Mouse (Mus musculus) G1E (cell line): ENCODE results near the gene Pard3. TPM values are rescaled to one million over a fixed set of nuclear protein-coding genes. Genes with fewer than 3 reads are reported as not detected.

Experiments
- ATAC-seq: 2 replicates; pipeline ENCODE4 v1.8.0; 2016; ENCODE audit warnings: mild to moderate bottlenecking; ENCODE audit not compliant: insufficient number of reproducible peaks, poor library complexity, low FRiP score, severe bottlenecking; ENCODE audit errors: extremely low read depth
- DNase-seq: peaks from one replicate; pipeline ENCODE4 v3.0.0; 2012; ENCODE audit warnings: low spot score
- H3K27me3 ChIP-seq: 2 replicates; pipeline ENCODE4 v1.6.1; 2012; ENCODE audit warnings: mild to moderate bottlenecking, low read length, inconsistent platforms; ENCODE audit not compliant: insufficient read depth
- H3K36me3 ChIP-seq: replicated peaks from 2 replicates; pipeline ENCODE3; 2012; ENCODE audit warnings: mild to moderate bottlenecking, inconsistent platforms
- H3K4me1 ChIP-seq: 2 replicates; pipeline ENCODE4 v1.6.1; 2012; ENCODE audit warnings: low read depth, low read length, inconsistent platforms, mixed read lengths; ENCODE audit not compliant: insufficient read depth
- H3K4me3 ChIP-seq: 2 replicates; pipeline ENCODE4 v1.5.1; 2012; ENCODE audit warnings: low read depth, mild to moderate bottlenecking, inconsistent platforms, low read length, moderate library complexity, mixed read lengths
- H3K9me3 ChIP-seq: replicated peaks from 2 replicates; pipeline ENCODE4 v1.6.1; 2012; ENCODE audit warnings: inconsistent platforms
- CTCF ChIP-seq: IDR thresholded peaks from 2 replicates; pipeline ENCODE4 v1.5.1; 2012; ENCODE audit warnings: low read depth, low read length, inconsistent platforms, mixed read lengths
- GATA1 ChIP-seq: IDR thresholded peaks from 2 replicates; pipeline ENCODE4 v1.6.1; 2012; ENCODE audit warnings: borderline replicate concordance, low read length, inconsistent platforms, mixed read lengths
- GATA2 ChIP-seq: IDR thresholded peaks from 2 replicates; pipeline ENCODE4 v1.6.1; 2012; ENCODE audit warnings: low read depth, low read length, inconsistent platforms, borderline replicate concordance
- POLR2AphosphoS5 ChIP-seq: IDR thresholded peaks from 2 replicates; pipeline ENCODE4 v1.6.1; 2012; ENCODE audit warnings: low read depth, low read length, inconsistent platforms; ENCODE audit not compliant: insufficient replicate concordance
- TAL1 ChIP-seq: conservative IDR thresholded peaks from 2 replicates; pipeline ENCODE4 v1.6.1; 2012; ENCODE audit warnings: low read depth, low read length, inconsistent platforms, mixed read lengths
- polyA plus RNA-seq: library from polyadenylated mRNA; stranded (reverse); fragments of >175 nt; gene quantifications from 2 replicates; pipeline ENCODE4 v1.2.3, GENCODE M21; 2012
- total RNA-seq, 2 experiments: library from RNA; stranded (forward) in 1 of 2; stranded (reverse) in 1 of 2; fragments of 200-1000 nt in 1 of 2; fragments of >200 nt in 1 of 2; fragmentation: Nextera tagmentation in 1 of 2; gene quantifications; 2 replicates each; pipeline ENCODE4 v1.2.3; 2014 to 2017

The Pard3 gene
- total and polyA plus RNA-seq, 3 experiments = 0.55 TPM; not detected in 2

- Histone ChIP-seq H3K9me3 (peaks cover 28% of the 10 kb centered on the region), H3K4me1 (no peaks in the 10 kb centered on the region), H3K4me3 (no peak overlapping the region), H3K27me3 (no peaks in the 10 kb centered on the region), H3K36me3 (no peaks in the 10 kb centered on the region)
- DNase-seq = no peak
- TF ChIP-seq GATA1 (no peak), CTCF (no peak), TAL1 (no peak), POLR2AphosphoS5 (no peak), GATA2 (no peak)
- no peak; the same call in 1 of the 2 replicates for ATAC-seq
Observed at GRCm38 (mm10) chr8:127464300-127464699, 400.6 kb downstream of the Pard3 start.

- H3K9me3 ChIP-seq = peaks cover 30% of the 10 kb centered on the region
- ATAC-seq (no peak), DNase-seq (no peak)
- no peaks in the 10 kb centered on the region for H3K36me3 ChIP-seq
- TF ChIP-seq CTCF = no peak
- H3K27me3 ChIP-seq = no peaks in the 10 kb centered on the region
- no peak overlapping the region for H3K4me3 ChIP-seq
- no peaks in the 10 kb centered on the region for H3K4me1 ChIP-seq
Observed at GRCm38 (mm10) chr8:127472204-127472603, 408.5 kb downstream of the Pard3 start.

- ATAC-seq = no peak
- no peak overlapping the region for H3K4me3 ChIP-seq
- no peaks in the 10 kb centered on the region for H3K27me3 ChIP-seq
- no peaks in the 10 kb centered on the region for H3K36me3 ChIP-seq
- H3K4me1 ChIP-seq = no peaks in the 10 kb centered on the region
- TF ChIP-seq GATA2 = no peak
- TF ChIP-seq TAL1 = no peak
- no peak for TF ChIP-seq CTCF
- TF ChIP-seq POLR2AphosphoS5 = no peak
- no peak for TF ChIP-seq GATA1
- H3K9me3 ChIP-seq = peaks cover 33% of the 10 kb centered on the region
- no peak for DNase-seq
Observed at GRCm38 (mm10) chr8:127480003-127480402, 416.3 kb downstream of the Pard3 start.

GRCm38 (mm10) chr8:127485618-127486017 is 421.9 kb downstream of the Pard3 start:
- DNase-seq (no peak), ATAC-seq (no peak)
- TF ChIP-seq GATA1 = no peak
- TF ChIP-seq GATA2 = no peak
- no peak for TF ChIP-seq CTCF
- no peak for TF ChIP-seq TAL1
- TF ChIP-seq POLR2AphosphoS5 = no peak
- H3K9me3 ChIP-seq = peaks cover 41% of the 10 kb centered on the region
- no peaks in the 10 kb centered on the region for H3K36me3 ChIP-seq
- H3K27me3 ChIP-seq = no peaks in the 10 kb centered on the region
- H3K4me1 ChIP-seq = no peaks in the 10 kb centered on the region
- H3K4me3 ChIP-seq = no peak overlapping the region

- ATAC-seq (no peak), DNase-seq (no peak)
- Histone ChIP-seq H3K4me3 (no peak overlapping the region), H3K9me3 (peaks cover 50% of the 10 kb centered on the region), H3K4me1 (no peaks in the 10 kb centered on the region), H3K36me3 (no peaks in the 10 kb centered on the region), H3K27me3 (no peaks in the 10 kb centered on the region)
- TF ChIP-seq CTCF = no peak
- no peak for TF ChIP-seq POLR2AphosphoS5
- TF ChIP-seq TAL1 = no peak
- TF ChIP-seq GATA1 = no peak
- TF ChIP-seq GATA2 = no peak
Observed at GRCm38 (mm10) chr8:127491963-127492362, 428.3 kb downstream of the Pard3 start.

- Histone ChIP-seq H3K4me3 (no peak overlapping the region), H3K27me3 (no peaks in the 10 kb centered on the region), H3K9me3 (peaks cover 38% of the 10 kb centered on the region), H3K4me1 (no peaks in the 10 kb centered on the region), H3K36me3 (no peaks in the 10 kb centered on the region)
- TF ChIP-seq CTCF = no peak
- no peak for TF ChIP-seq TAL1
- TF ChIP-seq GATA1 = no peak
- TF ChIP-seq POLR2AphosphoS5 = no peak
- no peak for TF ChIP-seq GATA2
- DNase-seq (no peak), ATAC-seq (no peak)
Observed at GRCm38 (mm10) chr8:127495226-127495780, 431.6 kb downstream of the Pard3 start.
